Mouse (Mus musculus) gastrocnemius, adult 18-20 months (tissue): ENCODE measurements at regions not wholly inside any gene's neighbourhood (a gene's known extent, or its start where the extent isn't known, plus 50 kb on each side); places are given as distances from the start of the nearest gene placed in this dataset.

Experiments
- DNase-seq: peaks from one replicate; pipeline ENCODE4 v3.0.0; 2021; ENCODE audit warnings: low spot score

- DNase-seq: no peak
These were observed 449.0 kb downstream of the Insc start for GRCm38 (mm10) chr7:115192482-115192881.

- no peak for DNase-seq
These were observed 449.7 kb downstream of the Insc start for GRCm38 (mm10) chr7:115192992-115193761.

- peak; percentile 20 for DNase-seq
These were observed 461.4 kb downstream of the Insc start for GRCm38 (mm10) chr7:115204916-115205315.

GRCm38 (mm10) chr7:115206479-115207134, 463.1 kb downstream of the Insc start:
- DNase-seq: no peak

- DNase-seq: no peak
These were observed 465.3 kb downstream of the Insc start for GRCm38 (mm10) chr7:115208781-115209180.

- no peak for DNase-seq
These were observed 466.5 kb downstream of the Insc start for GRCm38 (mm10) chr7:115210012-115210411.

GRCm38 (mm10) chr7:115216838-115217237, 473.3 kb downstream of the Insc start:
- peak; percentile 90 for DNase-seq

- peak; percentile 28 for DNase-seq
These were observed 473.8 kb downstream of the Insc start for GRCm38 (mm10) chr7:115217255-115217654.

- no peak for DNase-seq
These were observed 474.2 kb downstream of the Insc start for GRCm38 (mm10) chr7:115217712-115218111.

- peak; percentile 14 for DNase-seq
These were observed 475.2 kb downstream of the Insc start for GRCm38 (mm10) chr7:115218596-115219180.

- DNase-seq: no peak
These were observed 479.1 kb downstream of the Insc start for GRCm38 (mm10) chr7:115222642-115223041.

- no peak for DNase-seq
These were observed 487.0 kb downstream of the Insc start for GRCm38 (mm10) chr7:115230525-115230924.

- no peak for DNase-seq
These were observed 490.4 kb downstream of the Insc start for GRCm38 (mm10) chr7:115233850-115234436.

- no peak for DNase-seq
These were observed 493.6 kb downstream of the Insc start for GRCm38 (mm10) chr7:115237131-115237530.

- DNase-seq: no peak
These were observed 508.3 kb downstream of the Insc start for GRCm38 (mm10) chr7:115251591-115252369.

- no peak for DNase-seq
These were observed 508.9 kb downstream of the Insc start for GRCm38 (mm10) chr7:115252370-115252750.

- no peak for DNase-seq
These were observed 515.1 kb downstream of the Insc start for GRCm38 (mm10) chr7:115258626-115259025.

GRCm38 (mm10) chr7:115263082-115263481, 519.6 kb downstream of the Insc start:
- DNase-seq: no peak

GRCm38 (mm10) chr7:115266141-115266540, 522.6 kb downstream of the Insc start:
- no peak for DNase-seq

- no peak for DNase-seq
These were observed 527.3 kb downstream of the Insc start for GRCm38 (mm10) chr7:115270803-115271202.

- DNase-seq: peak; percentile 48
These were observed 531.3 kb downstream of the Insc start for GRCm38 (mm10) chr7:115274836-115275235.
